Mouse (Mus musculus) forelimb bud, embryonic 11.5 days (tissue): ENCODE measurements around the gene Mylk.
"Not testable (repeated sequence)": the region's sequence is repeated elsewhere in the genome, so short reads cannot be mapped to it uniquely, and the experiment has no call there.

ENCODE experiments used
- DNase-seq: peaks from one replicate; pipeline ENCODE4 v3.0.0-alpha.2; 2012; ENCODE audit warnings: low read depth, low spot score

Mylk gene

GRCm38 (mm10) chr16:34768436-34768835 lies 23.4 kb downstream of the Mylk start:
- no peak for DNase-seq

GRCm38 (mm10) chr16:34770127-34770526 lies 25.1 kb downstream of the Mylk start:
- DNase-seq: no peak

- no peak for DNase-seq
These were observed 27.5 kb downstream of the Mylk start for GRCm38 (mm10) chr16:34772445-34773032.

GRCm38 (mm10) chr16:34782442-34782841 lies 37.4 kb downstream of the Mylk start:
- DNase-seq: no peak

GRCm38 (mm10) chr16:34783536-34783935 lies 38.5 kb downstream of the Mylk start:
- DNase-seq: no peak

GRCm38 (mm10) chr16:34784675-34785074 lies 39.7 kb downstream of the Mylk start:
- no peak for DNase-seq

- DNase-seq: no peak
These were observed 47.5 kb downstream of the Mylk start for GRCm38 (mm10) chr16:34792555-34792954.

GRCm38 (mm10) chr16:34793000-34793399 lies 48.0 kb downstream of the Mylk start:
- DNase-seq: no peak

GRCm38 (mm10) chr16:34801222-34801621 lies 56.2 kb downstream of the Mylk start:
- DNase-seq: no peak

GRCm38 (mm10) chr16:34804286-34805010 lies 59.4 kb downstream of the Mylk start:
- peak; percentile 62 for DNase-seq

GRCm38 (mm10) chr16:34806883-34807767 lies 62.1 kb downstream of the Mylk start:
- DNase-seq: no peak

GRCm38 (mm10) chr16:34807768-34808275 lies 62.8 kb downstream of the Mylk start:
- DNase-seq: no peak

- DNase-seq: no peak
These were observed 67.2 kb downstream of the Mylk start for GRCm38 (mm10) chr16:34812165-34812564.

GRCm38 (mm10) chr16:34813161-34813560 lies 68.2 kb downstream of the Mylk start:
- DNase-seq: not testable (repeated sequence)

GRCm38 (mm10) chr16:34813570-34813969 lies 68.6 kb downstream of the Mylk start:
- no peak for DNase-seq

GRCm38 (mm10) chr16:34814612-34815011 lies 69.6 kb downstream of the Mylk start:
- DNase-seq: no peak

- no peak for DNase-seq
These were observed 71.5 kb downstream of the Mylk start for GRCm38 (mm10) chr16:34816548-34816947.

- DNase-seq: no peak
These were observed 80.2 kb downstream of the Mylk start for GRCm38 (mm10) chr16:34825111-34825744.

GRCm38 (mm10) chr16:34834477-34834876 lies 89.5 kb downstream of the Mylk start:
- DNase-seq: peak; percentile 30

- DNase-seq: no peak
These were observed 94.1 kb downstream of the Mylk start for GRCm38 (mm10) chr16:34839004-34839703.
